Mouse (Mus musculus) neural tube, embryonic 13.5 days (tissue): ENCODE measurements around the gene Gpx4. TPM values are rescaled to one million over a fixed set of nuclear protein-coding genes. Genes with fewer than 3 reads are reported as not detected.

Source experiments
- ATAC-seq: fragments of 200-750 bp; cut with Nextera tagmentation; 2 replicates; pipeline ENCODE4 v1.8.0; 2017; ENCODE audit warnings: low read depth, mild to moderate bottlenecking, moderate TSS enrichment, moderate library complexity
- H3K27ac ChIP-seq: fragments of 300-500 bp; sonication (generic); replicated peaks from 2 replicates; pipeline ENCODE4 v1.5.1; 2015; ENCODE audit warnings: moderate library complexity, mild to moderate bottlenecking, inconsistent platforms
- H3K27me3 ChIP-seq: fragments of 300-500 bp; sonication (generic); 2 replicates; pipeline ENCODE4 v1.6.1; 2015; ENCODE audit warnings: mild to moderate bottlenecking, inconsistent platforms
- H3K36me3 ChIP-seq: fragments of 300-500 bp; sonication (generic); 2 replicates; pipeline ENCODE4 v1.6.1; 2015; ENCODE audit warnings: mild to moderate bottlenecking, inconsistent platforms
- H3K4me1 ChIP-seq: fragments of 300-500 bp; sonication (generic); replicated peaks from 2 replicates; pipeline ENCODE4 v1.6.1; 2015; ENCODE audit warnings: inconsistent platforms
- H3K4me2 ChIP-seq: fragments of 300-500 bp; sonication (generic); 2 replicates; pipeline ENCODE4 v1.6.1; 2015; ENCODE audit warnings: inconsistent platforms, mild to moderate bottlenecking, moderate library complexity
- H3K4me3 ChIP-seq: fragments of 300-500 bp; sonication (generic); 2 replicates; pipeline ENCODE4 v1.5.1; 2015; ENCODE audit warnings: mild to moderate bottlenecking, inconsistent platforms
- H3K9ac ChIP-seq: fragments of 300-500 bp; sonication (generic); 2 replicates; pipeline ENCODE4 v1.6.1; 2015; ENCODE audit warnings: moderate library complexity, mild to moderate bottlenecking, inconsistent platforms
- H3K9me3 ChIP-seq: fragments of 300-500 bp; sonication (generic); 2 replicates; pipeline ENCODE4 v1.6.1; 2016; ENCODE audit warnings: inconsistent platforms
- WGBS: fragments of 180-500 bp; shearing (Covaris S2); methylation state at CpG from one replicate; pipeline ENCODE4 v1.1.7; 2015; 5-methylcytosine and 5-hydroxymethylcytosine counted together
- polyA plus RNA-seq: library from polyadenylated mRNA; unstranded; fragments of >200 nt; fragmentation: Nextera tagmentation; extraction: Ambion mirVana; gene quantifications from 2 replicates; pipeline ENCODE4 v1.2.1, GENCODE M21; 2015

Gpx4 gene
- polyA plus RNA-seq, 1 experiment from 2014 or later: 556 TPM

- H3K27me3 ChIP-seq: no peaks in the 10 kb centered on the region
- H3K9ac ChIP-seq: no peak overlapping the region
- WGBS: 85% methylated on average over 5 of the region's 5 CpGs
- no peak overlapping the region for H3K27ac ChIP-seq
- no peaks in the 10 kb centered on the region for H3K9me3 ChIP-seq
- no peak for ATAC-seq
- H3K4me2 ChIP-seq: no peak overlapping the region
- no peaks in the 10 kb centered on the region for H3K36me3 ChIP-seq
- peaks cover 34% of the 10 kb centered on the region for H3K4me1 ChIP-seq
- no peak overlapping the region for H3K4me3 ChIP-seq
Observed at GRCm38 (mm10) chr10:80098630-80099029, 51.7 kb downstream of the Gpx4 start.

- Histone ChIP-seq H3K4me2 (peak overlapping the region; percentile 91), H3K9me3 (no peaks in the 10 kb centered on the region), H3K27me3 (no peaks in the 10 kb centered on the region), H3K36me3 (no peaks in the 10 kb centered on the region), H3K9ac (peak overlapping the region; percentile 90; the same call in 1 of the 2 replicates), H3K4me3 (peak overlapping the region; percentile 91; the same call in 1 of the 2 replicates), H3K4me1 (peaks cover 34% of the 10 kb centered on the region), H3K27ac (no peak overlapping the region)
- ATAC-seq: no peak
- 72% methylated on average over 11 of the region's 11 CpGs for WGBS
Observed at GRCm38 (mm10) chr10:80100982-80101381, 54.0 kb downstream of the Gpx4 start.

- Histone ChIP-seq H3K4me3 (peak overlapping the region; percentile 91), H3K4me2 (peak overlapping the region; percentile 91), H3K9ac (peak overlapping the region; percentile 90), H3K9me3 (no peaks in the 10 kb centered on the region), H3K4me1 (peaks cover 29% of the 10 kb centered on the region), H3K36me3 (no peaks in the 10 kb centered on the region), H3K27me3 (no peaks in the 10 kb centered on the region), H3K27ac (peak overlapping the region; percentile 55)
- ATAC-seq: peak; percentile 90
- WGBS: under 1% methylated on average over 56 of the region's 59 CpGs
Observed at GRCm38 (mm10) chr10:80102216-80102915, 55.4 kb downstream of the Gpx4 start.

GRCm38 (mm10) chr10:80103032-80103431, 56.1 kb downstream of the Gpx4 start:
- WGBS: 84% methylated on average over 2 of the region's 2 CpGs
- Histone ChIP-seq H3K9ac (no peak overlapping the region; the same call in 1 of the 2 replicates), H3K27ac (peak overlapping the region; percentile 55; the same call in 1 of the 2 replicates), H3K27me3 (no peaks in the 10 kb centered on the region), H3K36me3 (no peaks in the 10 kb centered on the region), H3K4me3 (no peak overlapping the region; the same call in 1 of the 2 replicates), H3K4me2 (peak overlapping the region; percentile 91), H3K9me3 (no peaks in the 10 kb centered on the region), H3K4me1 (peaks cover 25% of the 10 kb centered on the region)
- ATAC-seq: no peak

- Histone ChIP-seq H3K27me3 (no peaks in the 10 kb centered on the region), H3K4me3 (no peak overlapping the region), H3K27ac (no peak overlapping the region), H3K4me1 (peaks cover 25% of the 10 kb centered on the region), H3K9ac (no peak overlapping the region), H3K4me2 (no peak overlapping the region), H3K36me3 (no peaks in the 10 kb centered on the region), H3K9me3 (no peaks in the 10 kb centered on the region)
- no peak for ATAC-seq
- 88% methylated on average over 3 of the region's 3 CpGs for WGBS
Observed at GRCm38 (mm10) chr10:80104181-80104580, 57.2 kb downstream of the Gpx4 start.

GRCm38 (mm10) chr10:80105460-80105859, 58.5 kb downstream of the Gpx4 start, which contains the start of gene Sbno2:
Gene Sbno2, minus strand, starts transcription at chr10:80105571.
- WGBS: 71% methylated on average over 5 of the region's 5 CpGs
- Histone ChIP-seq H3K4me3 (no peak within 1 kb of the TSS), H3K4me2 (no peak within 1 kb of the TSS), H3K36me3 (no peaks in the 10 kb centered on the region), H3K27ac (no peak within 1 kb of the TSS), H3K9me3 (no peaks in the 10 kb centered on the region), H3K4me1 (peaks cover 21% of the 10 kb centered on the region), H3K27me3 (no peaks in the 10 kb centered on the region), H3K9ac (no peak within 1 kb of the TSS)
- no peak for ATAC-seq

- no peaks in the 10 kb centered on the region for H3K9me3 ChIP-seq
- H3K36me3 ChIP-seq: no peaks in the 10 kb centered on the region
- WGBS: 70% methylated on average over 5 of the region's 5 CpGs
- H3K4me3 ChIP-seq: no peak overlapping the region
- ATAC-seq: no peak
- no peaks in the 10 kb centered on the region for H3K27me3 ChIP-seq
- no peak overlapping the region for H3K4me2 ChIP-seq
- H3K4me1 ChIP-seq: peaks cover 16% of the 10 kb centered on the region
- no peak overlapping the region for H3K9ac ChIP-seq
- H3K27ac ChIP-seq: no peak overlapping the region
Observed at GRCm38 (mm10) chr10:80105926-80106325, 59.0 kb downstream of the Gpx4 start.

Other genes with a start within 250 kb of the Gpx4 start
- gene Misp, start 226.2 kb upstream of the Gpx4 start, polyA plus RNA-seq: 2.1 and 2.5 TPM in 2 replicates
- gene Ptbp1, start 192.7 kb upstream of the Gpx4 start, polyA plus RNA-seq: 87.9 and 114 TPM in 2 replicates
- 14.3 and 14.7 TPM in 2 replicates for gene Prtn3, start 172.7 kb upstream of the Gpx4 start, polyA plus RNA-seq
- 343 and 361 TPM in 2 replicates for gene Plppr3, start 172.5 kb upstream of the Gpx4 start, polyA plus RNA-seq
- 0.67 TPM in 1 of 2 replicates, not detected in the other for gene Elane, start 160.9 kb upstream of the Gpx4 start, polyA plus RNA-seq
- not detected in 2 replicates for gene Cfd, start 156.3 kb upstream of the Gpx4 start, polyA plus RNA-seq
- 47.4 and 49.0 TPM in 2 replicates for gene Med16, start 138.2 kb upstream of the Gpx4 start, polyA plus RNA-seq
- gene Gm26602, start 136.3 kb upstream of the Gpx4 start, polyA plus RNA-seq: 40.5 and 48.8 TPM in 2 replicates
- gene Kiss1r, start 130.2 kb upstream of the Gpx4 start, polyA plus RNA-seq: 2.1 and 2.4 TPM in 2 replicates
- gene R3hdm4, start 126.0 kb upstream of the Gpx4 start, polyA plus RNA-seq: 237 and 249 TPM in 2 replicates
- 3.4 and 5.4 TPM in 2 replicates for gene Arid3a, start 120.1 kb upstream of the Gpx4 start, polyA plus RNA-seq
- gene Wdr18, start 87.0 kb upstream of the Gpx4 start, polyA plus RNA-seq: 67.0 and 85.7 TPM in 2 replicates
- gene Grin3b, start 76.5 kb upstream of the Gpx4 start, polyA plus RNA-seq: 0.58 and 0.61 TPM in 2 replicates
- 21.0 and 21.4 TPM in 2 replicates for gene Tmem259, start 62.8 kb upstream of the Gpx4 start, polyA plus RNA-seq
- 55.6 and 56.2 TPM in 2 replicates for gene Cnn2, start 58.6 kb upstream of the Gpx4 start, polyA plus RNA-seq
- gene Abca7, start 50.7 kb upstream of the Gpx4 start, polyA plus RNA-seq: 7.7 and 8.1 TPM in 2 replicates
- 2.4 and 2.9 TPM in 2 replicates for gene Arhgap45, start 30.5 kb upstream of the Gpx4 start, polyA plus RNA-seq
- 141 and 153 TPM in 2 replicates for gene Polr2e, start 7.4 kb upstream of the Gpx4 start, polyA plus RNA-seq
- gene Sbno2, start 58.4 kb downstream of the Gpx4 start, polyA plus RNA-seq: 12.9 and 13.0 TPM in 2 replicates
- 13.3 and 16.8 TPM in 2 replicates for gene Stk11, start 68.6 kb downstream of the Gpx4 start, polyA plus RNA-seq
- 467 and 481 TPM in 2 replicates for gene Atp5d, start 91.5 kb downstream of the Gpx4 start, polyA plus RNA-seq
- gene Cbarp, start 93.7 kb downstream of the Gpx4 start, polyA plus RNA-seq: 53.9 and 55.1 TPM in 2 replicates
- 31.0 and 35.8 TPM in 2 replicates for gene Midn, start 101.1 kb downstream of the Gpx4 start, polyA plus RNA-seq
- gene Cirbp, start 118.8 kb downstream of the Gpx4 start, polyA plus RNA-seq: 325 and 351 TPM in 2 replicates
- gene 1600002K03Rik, start 125.8 kb downstream of the Gpx4 start, polyA plus RNA-seq: 11.4 and 16.3 TPM in 2 replicates
- gene Efna2, start 132.3 kb downstream of the Gpx4 start, polyA plus RNA-seq: 34.0 and 34.8 TPM in 2 replicates
- 46.5 and 60.7 TPM in 2 replicates for gene Mum1, start 179.3 kb downstream of the Gpx4 start, polyA plus RNA-seq
- gene Ndufs7, start 202.0 kb downstream of the Gpx4 start, polyA plus RNA-seq: 250 and 275 TPM in 2 replicates
- 31.2 and 33.0 TPM in 2 replicates for gene Gamt, start 213.8 kb downstream of the Gpx4 start, polyA plus RNA-seq
- 59.8 and 66.5 TPM in 2 replicates for gene Dazap1, start 214.3 kb downstream of the Gpx4 start, polyA plus RNA-seq
- gene Rps15, start 245.3 kb downstream of the Gpx4 start, polyA plus RNA-seq: 573 and 601 TPM in 2 replicates
- 153 and 156 TPM in 2 replicates for gene Apc2, start 248.8 kb downstream of the Gpx4 start, polyA plus RNA-seq